Mouse (Mus musculus) T-helper 2 cell (primary cell): ENCODE measurements at regions not wholly inside any gene's neighbourhood (a gene's known extent, or its start where the extent isn't known, plus 50 kb on each side); places are given as distances from the start of the nearest gene placed in this dataset.

Experiments used
- in situ Hi-C: fragments of 300-600 bp; cut with MboI, MseI; formaldehyde crosslinking; loops from one replicate; pipeline ENCODE4 v1.15.1; 2025; ENCODE audit warnings: high pct_unique_total_duplicates

- in situ Hi-C loops, result no loop called here
Observed at GRCm38 (mm10) chr13:63761542-63761941, 53.5 kb upstream of the Ercc6l2 start.
